Mouse (Mus musculus) stomach, embryonic 14.5 days (tissue): ENCODE data around the gene Tspan17. TPM values are rescaled to one million over a fixed set of nuclear protein-coding genes. Genes with fewer than 3 reads are reported as not detected.

ENCODE experiments used
- polyA plus RNA-seq: library from polyadenylated mRNA; unstranded; fragments of >200 nt; fragmentation: Nextera tagmentation; extraction: Ambion mirVana; gene quantifications from 2 replicates; pipeline ENCODE4 v1.2.1, GENCODE M21; 2014

Gene Tspan17
- polyA plus RNA-seq, 1 experiment from 2014 or later, result 11.6 TPM

Other genes starting within 250 kb of the Tspan17 start
- gene 4833439L19Rik, start 223.9 kb upstream of the Tspan17 start, polyA plus RNA-seq, result 129 and 138 TPM in 2 replicates
- gene Arl10, start 214.4 kb upstream of the Tspan17 start, polyA plus RNA-seq, result 25.8 and 28.9 TPM in 2 replicates
- 76.2 and 87.5 TPM in 2 replicates for gene Nop16, start 199.3 kb upstream of the Tspan17 start, polyA plus RNA-seq
- gene Higd2a, start 199.2 kb upstream of the Tspan17 start, polyA plus RNA-seq, result 205 and 233 TPM in 2 replicates
- 40.3 and 45.6 TPM in 2 replicates for gene Cltb, start 178.0 kb upstream of the Tspan17 start, polyA plus RNA-seq
- gene Faf2, start 167.6 kb upstream of the Tspan17 start, polyA plus RNA-seq, result 120 and 131 TPM in 2 replicates
- 71.7 and 83.9 TPM in 2 replicates for gene Rnf44, start 95.5 kb upstream of the Tspan17 start, polyA plus RNA-seq
- gene Cdhr2, start 87.9 kb upstream of the Tspan17 start, polyA plus RNA-seq, result 1.00 and 1.1 TPM in 2 replicates
- gene Gprin1, start 39.5 kb upstream of the Tspan17 start, polyA plus RNA-seq, result 0.65 and 0.90 TPM in 2 replicates
- gene Sncb, start 22.8 kb upstream of the Tspan17 start, polyA plus RNA-seq, result 0.59 and 0.74 TPM in 2 replicates
- gene Eif4e1b, start 5.4 kb upstream of the Tspan17 start, polyA plus RNA-seq, result not detected in 2 replicates
- gene Unc5a, start 160.0 kb downstream of the Tspan17 start, polyA plus RNA-seq, result 2.9 and 3.7 TPM in 2 replicates
- gene Hk3, start 232.0 kb downstream of the Tspan17 start, polyA plus RNA-seq, result 1.2 and 1.3 TPM in 2 replicates